Mouse (Mus musculus): ENCODE data around the gene Fbxw11. TPM values are rescaled to one million over a fixed set of nuclear protein-coding genes. Genes with fewer than 3 reads are reported as not detected.
"Not testable (repeated sequence)": the region's sequence is repeated elsewhere in the genome, so short reads cannot be mapped to it uniquely, and the experiment has no call there.

Fbxw11 gene
- polyA plus RNA-seq, 1 experiment, result 29.8 TPM

DNA sequence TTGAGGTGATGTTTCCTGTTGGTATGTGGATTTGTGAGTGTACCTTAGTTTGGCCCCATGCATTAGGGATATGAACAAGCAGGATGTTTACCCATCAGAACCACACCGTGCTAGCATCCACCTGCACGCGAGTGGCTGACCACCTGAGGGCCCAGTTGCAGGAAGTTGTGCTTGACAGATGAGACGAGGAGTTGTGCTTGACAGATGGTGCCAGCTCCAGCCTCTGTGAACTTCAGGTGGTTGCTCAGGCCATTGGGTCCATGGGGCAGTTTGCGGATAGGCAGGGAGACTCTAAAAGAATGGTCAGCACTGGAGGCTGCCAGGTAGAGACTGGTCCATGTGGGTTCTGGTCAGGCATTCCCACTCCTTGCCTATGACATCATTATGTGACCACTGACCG, 26.4 kb upstream of the Fbxw11 start:
- WGBS, result 85% methylated on average over 6 of the region's 6 CpGs
- no peak overlapping the region for H3K4me3 ChIP-seq (ENCODE audit: low read depth, low read length)
- TF ChIP-seq CTCF (IDR thresholded peaks at IDR 0.05; ENCODE audit: extremely low read depth, insufficient read length, insufficient replicate concordance, low read depth, low read length), result no peak
- TF ChIP-seq POLR2A (IDR thresholded peaks at IDR 0.05; ENCODE audit: low read depth, low read length), result no peak
- H3K36me3 ChIP-seq (ENCODE audit: control insufficient read depth, insufficient read depth, low read length), result peaks cover 21% of the 10 kb centered on the region
- H3K27me3 ChIP-seq (ENCODE audit: control insufficient read depth, insufficient read depth, low read length), result no peaks in the 10 kb centered on the region
- H3K4me1 ChIP-seq (ENCODE audit: control insufficient read depth, insufficient read depth, insufficient read length, low read length), result peaks cover 15% of the 10 kb centered on the region
- no peak overlapping the region for H3K27ac ChIP-seq (ENCODE audit: insufficient read depth, low read depth, low read length)

DNA sequence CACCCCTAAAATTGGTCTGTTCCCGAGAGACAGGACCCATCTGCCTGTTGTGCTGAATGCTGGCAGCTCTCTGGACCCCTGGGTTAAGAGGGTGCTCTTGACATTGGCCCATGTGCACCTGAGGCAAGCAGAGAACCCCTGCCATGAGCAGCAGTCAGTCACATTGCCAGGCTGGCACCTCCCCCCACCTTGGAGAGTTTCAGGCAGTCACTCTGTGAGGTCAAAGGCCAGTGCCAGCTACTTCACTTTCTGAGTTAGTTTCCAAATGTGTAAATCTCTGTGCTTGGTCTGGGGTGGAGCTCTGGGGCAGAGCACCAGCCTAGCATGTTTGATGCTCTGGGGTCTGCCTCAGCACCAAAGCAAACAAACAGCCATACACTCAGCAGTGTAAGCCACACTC, 24.5 kb upstream of the Fbxw11 start:
- no peaks in the 10 kb centered on the region for H3K27me3 ChIP-seq (ENCODE audit: control insufficient read depth, insufficient read depth, low read length)
- no peak overlapping the region for H3K27ac ChIP-seq (ENCODE audit: insufficient read depth, low read depth, low read length)
- peaks cover 16% of the 10 kb centered on the region; the same call in 1 of the 2 replicates for H3K36me3 ChIP-seq (ENCODE audit: control insufficient read depth, insufficient read depth, low read length)
- TF ChIP-seq CTCF (IDR thresholded peaks at IDR 0.05; ENCODE audit: extremely low read depth, insufficient read length, insufficient replicate concordance, low read depth, low read length) (no peak), POLR2A (IDR thresholded peaks at IDR 0.05; ENCODE audit: low read depth, low read length) (no peak)
- WGBS, result 75% methylated on average over 1 of the region's 1 CpGs
- H3K4me3 ChIP-seq (ENCODE audit: low read depth, low read length), result no peak overlapping the region
- H3K4me1 ChIP-seq (ENCODE audit: control insufficient read depth, insufficient read depth, insufficient read length, low read length), result peaks cover 20% of the 10 kb centered on the region

DNA sequence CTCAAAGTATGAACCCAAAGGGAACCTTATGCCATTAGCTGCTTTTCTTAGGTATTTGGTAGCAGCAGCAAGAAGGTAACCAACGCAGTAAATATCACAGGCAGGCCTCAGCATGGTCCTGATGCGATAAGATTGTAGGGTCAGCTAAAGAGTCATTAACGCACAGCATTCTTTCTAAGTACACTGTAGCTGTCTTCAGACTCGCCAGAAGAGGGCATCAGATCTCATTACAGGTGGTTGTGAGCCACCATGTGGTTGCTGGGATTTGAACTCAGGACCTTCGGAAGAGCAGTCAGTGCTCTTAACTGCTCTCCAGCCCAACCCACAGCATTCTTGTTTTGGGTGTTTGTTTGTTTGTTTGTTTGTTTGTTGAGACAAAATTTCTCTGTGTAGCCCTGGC, 23.9 kb upstream of the Fbxw11 start:
- Histone ChIP-seq H3K36me3 (ENCODE audit: control insufficient read depth, insufficient read depth, low read length) (peaks cover 16% of the 10 kb centered on the region; the same call in 1 of the 2 replicates), H3K4me1 (ENCODE audit: control insufficient read depth, insufficient read depth, insufficient read length, low read length) (peaks cover 20% of the 10 kb centered on the region)
- not testable (repeated sequence) for H3K27me3 ChIP-seq (ENCODE audit: control insufficient read depth, insufficient read depth, low read length); H3K4me3 ChIP-seq (ENCODE audit: low read depth, low read length); H3K27ac ChIP-seq (ENCODE audit: insufficient read depth, low read depth, low read length)
- WGBS, result 85% methylated on average over 5 of the region's 5 CpGs

DNA sequence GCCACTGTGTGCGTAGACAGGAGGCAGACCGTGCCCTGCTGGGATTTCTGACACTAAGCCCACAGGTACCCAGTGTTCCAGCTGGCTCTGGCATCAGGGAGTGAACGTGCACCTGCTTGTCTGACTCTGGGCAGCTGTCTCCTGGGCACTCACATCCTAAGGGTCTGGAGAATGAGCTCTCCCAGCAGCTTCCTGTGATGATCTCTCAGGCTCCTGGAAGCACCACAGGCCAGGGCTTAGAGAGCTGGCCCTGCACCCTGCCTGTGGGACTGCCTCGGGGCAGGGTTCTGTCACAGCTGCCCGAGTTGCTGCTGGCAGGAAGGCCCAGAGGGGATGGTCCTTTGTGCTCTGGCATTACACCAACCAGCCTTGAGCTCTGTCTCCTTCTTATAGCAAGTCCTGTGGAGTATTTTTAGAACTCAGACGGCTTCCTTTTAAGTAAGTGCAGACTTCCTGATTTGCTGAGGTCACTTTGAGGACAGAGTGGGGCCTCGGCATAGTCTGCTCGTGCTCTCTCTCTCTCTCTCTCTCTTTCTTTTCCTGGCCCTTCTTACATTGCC, 23.2 kb upstream of the Fbxw11 start:
- 11% methylated on average over 8 of the region's 8 CpGs for WGBS
- H3K27me3 ChIP-seq (ENCODE audit: control insufficient read depth, insufficient read depth, low read length), result no peaks in the 10 kb centered on the region
- no peak for TF ChIP-seq POLR2A (IDR thresholded peaks at IDR 0.05; ENCODE audit: low read depth, low read length)
- no peak for TF ChIP-seq CTCF (IDR thresholded peaks at IDR 0.05; ENCODE audit: extremely low read depth, insufficient read length, insufficient replicate concordance, low read depth, low read length)
- peak overlapping the region; percentile 36 for H3K27ac ChIP-seq (ENCODE audit: insufficient read depth, low read depth, low read length)
- peaks cover 16% of the 10 kb centered on the region; the same call in 1 of the 2 replicates for H3K36me3 ChIP-seq (ENCODE audit: control insufficient read depth, insufficient read depth, low read length)
- no peak overlapping the region for H3K4me3 ChIP-seq (ENCODE audit: low read depth, low read length)
- peaks cover 20% of the 10 kb centered on the region for H3K4me1 ChIP-seq (ENCODE audit: control insufficient read depth, insufficient read depth, insufficient read length, low read length)

DNA sequence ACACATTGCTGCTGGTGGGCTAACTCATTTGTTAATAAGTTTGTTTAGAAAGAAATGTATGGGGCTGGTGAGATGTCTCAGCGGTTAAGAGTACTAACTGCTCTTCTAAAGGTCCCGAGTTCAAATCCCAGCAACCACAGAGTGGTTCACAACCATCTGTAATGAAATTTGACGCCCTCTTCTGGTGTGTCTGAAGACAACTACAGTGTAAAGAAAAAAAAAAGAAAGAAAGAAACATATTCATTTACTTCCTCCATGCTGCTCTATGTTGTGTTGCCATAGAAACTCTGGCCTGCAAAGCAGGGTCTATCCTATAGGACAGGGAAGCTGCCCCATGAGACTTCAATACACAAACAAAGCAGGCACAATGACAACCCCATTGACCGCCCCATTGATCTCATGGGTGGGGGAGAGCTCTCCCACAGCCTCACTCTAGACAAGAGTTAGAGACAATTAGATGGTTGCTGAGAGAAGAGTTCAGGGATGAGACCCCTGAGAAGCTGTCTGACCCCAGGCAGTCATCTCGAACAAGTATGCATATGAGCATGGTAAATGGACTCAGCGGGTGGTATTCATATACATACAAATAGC, 22.6 kb upstream of the Fbxw11 start:
- TF ChIP-seq CTCF (IDR thresholded peaks at IDR 0.05; ENCODE audit: extremely low read depth, insufficient read length, insufficient replicate concordance, low read depth, low read length) (no peak), POLR2A (IDR thresholded peaks at IDR 0.05; ENCODE audit: low read depth, low read length) (no peak)
- Histone ChIP-seq H3K27ac (ENCODE audit: insufficient read depth, low read depth, low read length) (0 out of 2 replicates have a peak overlapping the region, but pooled peaks have one; percentile 36), H3K27me3 (ENCODE audit: control insufficient read depth, insufficient read depth, low read length) (no peaks in the 10 kb centered on the region), H3K36me3 (ENCODE audit: control insufficient read depth, insufficient read depth, low read length) (peaks cover 13% of the 10 kb centered on the region; the same call in 1 of the 2 replicates), H3K4me1 (ENCODE audit: control insufficient read depth, insufficient read depth, insufficient read length, low read length) (peaks cover 20% of the 10 kb centered on the region), H3K4me3 (ENCODE audit: low read depth, low read length) (no peak overlapping the region)
- WGBS, result 79% methylated on average over 6 of the region's 6 CpGs

DNA sequence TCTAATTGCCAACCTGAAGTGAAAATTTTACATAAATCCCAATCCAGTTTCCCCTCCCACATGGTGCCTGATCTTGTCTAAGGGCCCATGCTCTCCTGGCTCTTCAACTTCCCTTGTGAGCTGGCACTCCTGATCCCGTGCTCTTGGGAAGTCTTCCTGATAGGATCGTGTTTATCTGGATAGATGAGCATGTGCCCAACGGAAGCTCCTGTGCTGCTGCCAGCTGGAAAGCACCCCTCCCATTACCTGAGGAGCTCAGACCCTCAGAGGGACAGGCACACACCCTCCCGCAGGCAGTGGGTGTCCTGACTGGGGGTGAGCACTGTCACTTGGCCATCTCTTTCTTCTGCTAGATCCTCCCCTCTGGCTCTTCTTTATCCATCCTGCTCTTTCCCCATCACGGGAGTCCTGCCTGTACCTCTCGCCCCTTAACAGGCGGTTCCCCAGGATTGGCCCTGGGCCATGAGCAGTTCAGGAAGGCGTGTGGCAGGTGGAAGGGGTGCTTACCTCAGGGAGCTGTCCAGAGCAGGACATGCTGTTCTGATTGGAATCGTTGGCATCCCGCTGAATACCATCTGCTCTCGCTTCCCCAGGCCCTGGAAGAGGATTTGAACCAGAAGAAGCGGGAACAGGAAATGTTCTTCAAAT, 20.6 kb upstream of the Fbxw11 start:
- TF ChIP-seq POLR2A (IDR thresholded peaks at IDR 0.05; ENCODE audit: low read depth, low read length) (no peak), CTCF (IDR thresholded peaks at IDR 0.05; ENCODE audit: extremely low read depth, insufficient read length, insufficient replicate concordance, low read depth, low read length) (no peak)
- WGBS, result 32% methylated on average over 12 of the region's 12 CpGs
- Histone ChIP-seq H3K27ac (ENCODE audit: insufficient read depth, low read depth, low read length) (no peak overlapping the region), H3K27me3 (ENCODE audit: control insufficient read depth, insufficient read depth, low read length) (no peaks in the 10 kb centered on the region), H3K4me1 (ENCODE audit: control insufficient read depth, insufficient read depth, insufficient read length, low read length) (peaks cover 20% of the 10 kb centered on the region), H3K4me3 (ENCODE audit: low read depth, low read length) (no peak overlapping the region), H3K36me3 (ENCODE audit: control insufficient read depth, insufficient read depth, low read length) (peaks cover 10% of the 10 kb centered on the region; the same call in 1 of the 2 replicates)

DNA sequence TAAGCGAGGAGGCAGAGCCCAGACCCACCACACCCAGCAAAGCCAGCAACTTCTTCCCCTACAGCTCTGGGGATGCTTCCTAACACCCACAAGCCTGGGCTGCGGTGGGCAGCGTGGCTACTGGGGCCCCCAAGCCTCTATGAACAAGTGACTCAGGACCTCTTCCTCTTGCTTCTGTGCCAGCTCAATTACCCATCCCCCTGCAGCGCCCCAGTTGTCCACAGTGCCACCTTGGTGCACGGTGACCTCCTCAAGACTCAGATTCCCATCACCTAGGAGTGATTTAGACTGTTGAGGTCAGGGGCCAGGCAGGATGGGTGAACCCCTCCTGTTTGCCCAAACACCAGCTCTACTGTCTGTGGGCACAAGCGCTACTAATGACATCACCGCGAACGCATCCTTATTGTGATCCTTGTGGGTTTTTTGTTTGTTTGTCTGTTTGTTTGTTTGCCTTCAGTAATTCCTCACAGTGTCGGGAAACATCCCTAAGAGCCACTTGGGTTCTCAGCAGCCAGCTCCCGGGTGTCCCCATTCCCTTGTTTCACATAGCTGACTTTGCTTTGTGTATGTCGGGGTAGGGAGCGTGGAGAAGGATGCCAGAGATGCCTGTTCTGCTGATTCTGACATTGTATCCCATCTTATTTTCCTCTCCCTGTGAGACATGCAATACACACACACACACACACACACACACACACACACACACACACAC, 19.9 kb upstream of the Fbxw11 start:
- no peak overlapping the region for H3K27ac ChIP-seq (ENCODE audit: insufficient read depth, low read depth, low read length)
- H3K36me3 ChIP-seq (ENCODE audit: control insufficient read depth, insufficient read depth, low read length), result peaks cover 10% of the 10 kb centered on the region; the same call in 1 of the 2 replicates
- H3K4me1 ChIP-seq (ENCODE audit: control insufficient read depth, insufficient read depth, insufficient read length, low read length), result peaks cover 20% of the 10 kb centered on the region
- WGBS, result 82% methylated on average over 13 of the region's 13 CpGs
- no peak for TF ChIP-seq CTCF (IDR thresholded peaks at IDR 0.05; ENCODE audit: extremely low read depth, insufficient read length, insufficient replicate concordance, low read depth, low read length)
- TF ChIP-seq POLR2A (IDR thresholded peaks at IDR 0.05; ENCODE audit: low read depth, low read length), result no peak
- no peaks in the 10 kb centered on the region for H3K27me3 ChIP-seq (ENCODE audit: control insufficient read depth, insufficient read depth, low read length)
- no peak overlapping the region for H3K4me3 ChIP-seq (ENCODE audit: low read depth, low read length)

All from small intestine, adult 2 months (tissue).